ENCODE assay signal across 9 mouse cellular contexts in the genomic region with DNA sequence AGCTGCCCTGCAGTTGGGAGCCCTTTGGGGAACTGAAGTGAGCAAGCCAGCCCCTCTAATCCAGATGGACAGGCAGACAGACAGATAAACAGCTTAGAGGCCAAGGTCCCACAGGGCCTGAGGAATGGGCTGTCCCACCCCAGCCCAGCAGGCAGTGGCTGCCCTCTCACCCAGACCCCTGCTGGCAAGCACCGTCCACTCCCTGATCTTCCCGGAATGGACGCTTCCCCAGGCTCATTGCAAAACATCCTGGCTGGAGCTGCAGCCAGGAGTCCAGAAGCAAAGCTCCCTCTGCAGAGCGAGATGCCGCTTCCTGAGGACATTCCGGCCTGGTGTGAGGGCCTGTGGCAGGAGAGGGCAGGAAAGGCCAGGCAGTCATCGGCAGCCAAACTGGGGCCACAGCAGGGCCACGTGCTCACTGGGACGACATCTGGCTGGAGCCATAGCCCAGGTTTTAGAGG.
DNase-seq lines count a peak whose midpoint lies in the region; ATAC-seq and TF ChIP-seq lines count a peak whose summit lies in the region.
"Had no signal": no experiment of that assay in that cellular context is flagged by ENCODE, and none has a peak within 500 bp of the region (broad histone marks: within the 10 kb centered on the region; RNA-seq: fewer than 3 reads in every experiment).

No protein-coding gene starts in this region.

- peak; percentile 90 for DNase-seq in adipocyte (ENCODE audit: low spot score)
- peak; percentile 43 for DNase-seq in embryonic facial prominence, embryonic 11.5 days (ENCODE audit: low spot score)
- DNase-seq in heart, embryonic 10.5 days (ENCODE audit: low spot score), result peak; percentile 81
- peak; percentile 65 to 75 for DNase-seq in kidney, adult 8-10 months
- peak; percentile 81 for DNase-seq in lung, embryonic 14.5 days
- peak; percentile 52 for DNase-seq in retina, embryonic 14.5 days (ENCODE audit: low spot score)
- DNase-seq in thymus, postnatal 14 days, result no peak
- DNase-seq in left cerebral cortex, adult 18-20 months (ENCODE audit: low spot score in 2 of 2), result no peak

- H3K36me3 ChIP-seq in embryonic facial prominence, embryonic 11.5 days (replicated peaks; ENCODE audit: control insufficient read depth, insufficient read depth, low read depth, low read length), result no peaks in the 10 kb centered on the region
- H3K36me3 ChIP-seq in heart, embryonic 10.5 days, result no peaks in the 10 kb centered on the region
- H3K36me3 ChIP-seq in lung, embryonic 14.5 days (ENCODE audit: insufficient read depth), result no peaks in the 10 kb centered on the region

- 10% methylated on average over 9 of the region's 9 CpGs for WGBS in embryonic facial prominence, embryonic 11.5 days
- 4% methylated on average over 9 of the region's 9 CpGs for WGBS in heart, embryonic 10.5 days
- 8% methylated on average over 9 of the region's 9 CpGs for WGBS in lung, embryonic 14.5 days

- ATAC-seq in embryonic facial prominence, embryonic 11.5 days (replicated peaks; ENCODE audit: insufficient number of reproducible peaks, low FRiP score, low TSS enrichment, low read depth), result no peak
- peak; percentile 68 for ATAC-seq in lung, embryonic 14.5 days (ENCODE audit: insufficient read depth)

- TF ChIP-seq CTCF in lung, embryonic 14.5 days (IDR thresholded peaks at IDR 0.05; ENCODE audit: low read depth), result peak; percentile 66

- H3K9me3 ChIP-seq in embryonic facial prominence, embryonic 11.5 days (replicated peaks; ENCODE audit: control insufficient read depth, low read length), result no peaks in the 10 kb centered on the region
- no peaks in the 10 kb centered on the region for H3K9me3 ChIP-seq in heart, embryonic 10.5 days
- H3K9me3 ChIP-seq in lung, embryonic 14.5 days (ENCODE audit: low read depth, low read length), result no peaks in the 10 kb centered on the region

- H3K4me2 ChIP-seq in embryonic facial prominence, embryonic 11.5 days (ENCODE audit: low read depth, low read length), result no peak overlapping the region
- H3K4me2 ChIP-seq in lung, embryonic 14.5 days, result peak overlapping the region; percentile 31; the same call in 1 of the 2 replicates

- no peak overlapping the region for H3K4me3 ChIP-seq in embryonic facial prominence, embryonic 11.5 days (ENCODE audit: low read depth, low read length)
- H3K4me3 ChIP-seq in heart, embryonic 10.5 days, result peak overlapping the region; percentile 31; the same call in 1 of the 2 replicates
- no peak overlapping the region for H3K4me3 ChIP-seq in lung, embryonic 14.5 days (ENCODE audit: low read depth, low read length)

- H3K27me3 ChIP-seq in embryonic facial prominence, embryonic 11.5 days (ENCODE audit: control insufficient read depth, insufficient read depth, low read length), result no peaks in the 10 kb centered on the region
- peaks cover 9% of the 10 kb centered on the region for H3K27me3 ChIP-seq in heart, embryonic 10.5 days (ENCODE audit: insufficient read depth, poor library complexity, severe bottlenecking)
- no peaks in the 10 kb centered on the region for H3K27me3 ChIP-seq in lung, embryonic 14.5 days (ENCODE audit: insufficient read depth, low read length)

- peak overlapping the region; percentile 9; the same call in 1 of the 2 replicates for H3K27ac ChIP-seq in embryonic facial prominence, embryonic 11.5 days (replicated peaks; ENCODE audit: low read depth, low read length)
- peak overlapping the region; percentile 87 for H3K27ac ChIP-seq in heart, embryonic 10.5 days
- peak overlapping the region; percentile 77 for H3K27ac ChIP-seq in lung, embryonic 14.5 days (ENCODE audit: low read depth)
- H3K27ac ChIP-seq: macrophage had no signal

- H3K9ac ChIP-seq in embryonic facial prominence, embryonic 11.5 days (replicated peaks; ENCODE audit: low read length), result peak overlapping the region; percentile 43
- H3K9ac ChIP-seq in lung, embryonic 14.5 days, result no peak overlapping the region

- peaks cover 3% of the 10 kb centered on the region for H3K4me1 ChIP-seq in embryonic facial prominence, embryonic 11.5 days (ENCODE audit: control insufficient read depth, insufficient read depth, low read length)
- peaks cover 52% of the 10 kb centered on the region for H3K4me1 ChIP-seq in heart, embryonic 10.5 days
- peaks cover 8% of the 10 kb centered on the region; the same call in 1 of the 2 replicates for H3K4me1 ChIP-seq in lung, embryonic 14.5 days (ENCODE audit: insufficient read depth)

Comparison
In these comparisons a context has a peak if more than half of its experiments do, and no peak if none do; other contexts are left out.
1. DNase-seq: peak in adipocyte (single experiment), embryonic facial prominence, embryonic 11.5 days (single experiment), heart, embryonic 10.5 days (single experiment), kidney, adult 8-10 months (2 of 2), lung, embryonic 14.5 days (single experiment) and retina, embryonic 14.5 days (single experiment); none in thymus, postnatal 14 days (single experiment) and left cerebral cortex, adult 18-20 months (0 of 2).
2. H3K27ac ChIP-seq: peak in every context shown above with its lines; median percentile 87 in heart, embryonic 10.5 days; 77 in lung, embryonic 14.5 days; 9 in embryonic facial prominence, embryonic 11.5 days.